In genomic region chr1:186967926-186968325, GRCm38 (mm10) we compare ENCODE assay signal across 22 mouse cellular contexts. TPM values are rescaled to one million over a fixed set of nuclear protein-coding genes. Genes with fewer than 3 reads are reported as not detected.
"Had no signal": no experiment of that assay in that cellular context is flagged by ENCODE, and none has a peak within 500 bp of the region (broad histone marks: within the 10 kb centered on the region; RNA-seq: fewer than 3 reads in every experiment).

No protein-coding gene starts in this region.

- H3K9ac ChIP-seq: liver, embryonic 12.5 days; lung, embryonic 14.5 days; neural tube, embryonic 13.5 days had no signal

- H3K27ac ChIP-seq: layer of hippocampus, adult 2 months; liver, embryonic 12.5 days; midbrain, embryonic 10.5 days; neural tube, embryonic 13.5 days had no signal

- H3K4me3 ChIP-seq: layer of hippocampus, adult 2 months; liver, embryonic 12.5 days; midbrain, embryonic 10.5 days; myocyte; neural tube, embryonic 13.5 days had no signal

- DNase-seq: kidney, postnatal 10 days; kidney, postnatal 4 days; left cerebral cortex, postnatal 4 days; lung, embryonic 14.5 days; lung, postnatal 10 days; lung, postnatal 4 days; midbrain, embryonic 14.5 days; right cerebral cortex, postnatal 25 days; thymus, adult 2 months; thymus, postnatal 25 days had no signal

- H3K27me3 ChIP-seq: liver, embryonic 12.5 days; neural tube, embryonic 13.5 days had no signal

- H3K36me3 ChIP-seq: liver, embryonic 12.5 days; neural tube, embryonic 13.5 days had no signal

- H3K4me1 ChIP-seq: liver, embryonic 12.5 days; midbrain, embryonic 10.5 days; neural tube, embryonic 13.5 days had no signal

RNA-seq across cellular contexts. Expression of gene D1Pas1, which starts 0.7 kb away (rescaled TPM):
- total RNA-seq: layer of hippocampus, postnatal 14 days; left cerebral cortex, adult 18-20 months; megakaryocyte, adult 5-6 weeks had no signal
- polyA plus RNA-seq: kidney, embryonic 14.5 days; liver, embryonic 12.5 days; liver, embryonic 16.5 days; lung, embryonic 14.5 days; myocyte; small intestine, adult 2 months; stomach, embryonic 16.5 days; thymus, adult 2 months had no signal
